Mouse (Mus musculus): Measurements from ENCODE around the gene Cyfip2.

The Cyfip2 gene

GRCm38 (mm10) chr11:46276778-46277177, 35.9 kb downstream of the Cyfip2 start:
- DNase-seq (ENCODE audit: low spot score), result peak; percentile 54

- no peak for DNase-seq (ENCODE audit: low spot score)
These were observed 36.5 kb downstream of the Cyfip2 start for GRCm38 (mm10) chr11:46276168-46276567.

GRCm38 (mm10) chr11:46275302-46275701, 37.4 kb downstream of the Cyfip2 start:
- peak; percentile 88 for DNase-seq (ENCODE audit: low spot score)

GRCm38 (mm10) chr11:46273969-46274368, 38.7 kb downstream of the Cyfip2 start:
- DNase-seq (ENCODE audit: low spot score), result no peak

GRCm38 (mm10) chr11:46272058-46272681, 40.5 kb downstream of the Cyfip2 start:
- DNase-seq (ENCODE audit: low spot score), result no peak

- no peak for DNase-seq (ENCODE audit: low spot score)
These were observed 42.8 kb downstream of the Cyfip2 start for GRCm38 (mm10) chr11:46269893-46270292.

DNA sequence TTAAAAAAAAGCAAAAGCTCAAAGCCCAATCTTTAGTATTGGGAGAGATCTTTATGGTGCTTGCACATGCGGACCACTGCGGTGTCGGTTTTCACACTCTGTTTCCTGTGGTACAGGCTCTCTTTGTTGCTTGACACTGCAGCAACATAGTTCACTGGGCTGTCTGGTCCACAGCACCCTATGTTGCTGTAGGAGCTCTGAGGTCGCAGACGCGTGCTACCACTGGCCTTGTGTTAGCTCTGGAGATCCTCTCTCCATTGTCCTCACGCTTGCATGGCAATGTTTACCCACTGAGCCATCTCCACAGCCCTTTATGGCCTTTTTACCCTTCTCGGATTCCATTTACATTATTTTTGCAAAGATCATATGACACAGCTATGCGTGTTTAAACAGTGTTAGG, 43.3 kb downstream of the Cyfip2 start:
- DNase-seq (ENCODE audit: low spot score), result no peak

GRCm38 (mm10) chr11:46268991-46269390, 43.7 kb downstream of the Cyfip2 start:
- DNase-seq (ENCODE audit: low spot score), result peak; percentile 54

- no peak for DNase-seq (ENCODE audit: low spot score)
These were observed 47.5 kb downstream of the Cyfip2 start for GRCm38 (mm10) chr11:46265031-46265786.

DNA sequence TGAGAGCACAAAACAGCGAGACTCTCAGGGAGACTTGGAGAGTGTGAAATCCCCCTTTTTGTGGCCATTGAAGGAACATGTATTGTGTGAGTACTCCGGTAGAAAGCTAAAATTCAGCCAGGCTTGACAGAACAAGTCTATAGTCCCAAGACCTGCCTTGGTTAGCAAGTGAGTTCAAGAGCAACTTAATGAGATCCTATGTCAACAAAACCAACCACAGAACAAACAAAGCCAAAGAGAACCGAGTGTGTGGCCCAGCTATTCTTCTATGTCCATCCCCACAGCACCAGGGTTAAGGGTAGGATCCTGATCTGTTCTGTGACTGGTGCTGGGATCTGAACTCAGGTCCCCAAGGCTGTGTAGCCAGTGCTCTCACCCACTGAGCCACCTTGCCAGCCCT, 48.1 kb downstream of the Cyfip2 start:
- no peak for DNase-seq (ENCODE audit: low spot score)

- DNase-seq (ENCODE audit: low spot score), result no peak
These were observed 49.4 kb downstream of the Cyfip2 start for GRCm38 (mm10) chr11:46263291-46263690.

DNA sequence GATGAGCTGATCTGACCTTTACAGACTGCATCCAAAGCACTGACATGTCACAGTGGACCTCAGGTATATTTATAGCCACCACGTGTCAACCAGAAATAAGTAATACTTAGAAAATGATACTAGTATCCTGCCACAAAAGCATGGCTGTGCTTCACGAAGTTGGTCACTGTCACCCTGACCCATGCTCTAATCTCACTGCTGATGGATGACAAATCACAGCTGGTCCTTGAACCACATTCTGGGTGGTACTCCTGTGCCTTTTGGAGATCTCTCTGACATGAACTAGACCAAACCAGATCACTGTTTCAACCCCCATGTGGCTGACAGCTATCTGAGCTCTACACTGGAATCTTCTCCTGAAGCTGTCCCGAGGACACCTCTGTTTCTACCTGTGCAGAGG, 49.8 kb downstream of the Cyfip2 start:
- DNase-seq (ENCODE audit: low spot score), result no peak

DNA sequence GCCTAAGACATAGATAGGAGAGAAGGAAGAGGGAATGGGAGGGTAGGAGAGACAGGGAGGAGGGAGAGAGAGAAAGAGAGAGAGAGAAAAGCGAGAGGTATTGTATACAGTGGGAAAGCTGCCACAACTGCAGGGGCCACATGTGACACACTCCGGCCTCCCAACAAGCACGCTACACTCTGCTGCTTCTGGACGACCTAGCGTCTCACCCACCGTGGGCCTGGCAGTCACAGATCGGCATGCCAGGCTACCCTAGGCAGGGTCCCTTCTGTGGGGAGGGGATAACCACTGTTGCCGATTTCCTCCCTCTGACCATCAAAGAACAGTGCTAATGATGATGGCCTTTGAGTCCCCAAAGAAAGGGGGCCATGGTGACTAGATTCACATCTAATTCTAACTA, 53.9 kb downstream of the Cyfip2 start:
- no peak for DNase-seq (ENCODE audit: low spot score)

DNA sequence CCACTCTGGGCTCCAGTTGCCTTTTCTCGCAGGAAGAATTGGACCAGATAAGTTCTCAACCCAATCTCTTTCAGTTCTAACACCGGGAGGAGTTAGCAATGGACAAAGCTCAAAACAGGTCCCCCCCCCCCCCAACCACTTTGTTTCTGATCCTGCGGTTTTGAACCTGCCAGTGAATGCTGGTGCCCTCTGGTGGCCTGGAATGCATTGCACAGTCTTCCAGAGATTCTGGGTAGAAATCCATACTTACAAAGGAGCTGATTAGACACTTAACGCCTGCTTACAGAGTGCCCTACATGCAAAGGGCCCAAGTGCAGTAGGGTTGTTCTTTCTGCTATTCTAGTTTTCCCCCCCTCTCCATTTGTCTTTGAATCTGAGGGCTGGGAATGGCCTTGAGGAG, 54.5 kb downstream of the Cyfip2 start:
- no peak for DNase-seq (ENCODE audit: low spot score)

- no peak for DNase-seq (ENCODE audit: low spot score)
These were observed 57.4 kb downstream of the Cyfip2 start for GRCm38 (mm10) chr11:46255291-46255690.

- peak; percentile 51 for DNase-seq (ENCODE audit: low spot score)
These were observed 60.7 kb downstream of the Cyfip2 start for GRCm38 (mm10) chr11:46251994-46252393.

GRCm38 (mm10) chr11:46248352-46248751, 64.3 kb downstream of the Cyfip2 start:
- DNase-seq (ENCODE audit: low spot score), result no peak

GRCm38 (mm10) chr11:46246393-46246792, 66.3 kb downstream of the Cyfip2 start:
- no peak for DNase-seq (ENCODE audit: low spot score)

DNA sequence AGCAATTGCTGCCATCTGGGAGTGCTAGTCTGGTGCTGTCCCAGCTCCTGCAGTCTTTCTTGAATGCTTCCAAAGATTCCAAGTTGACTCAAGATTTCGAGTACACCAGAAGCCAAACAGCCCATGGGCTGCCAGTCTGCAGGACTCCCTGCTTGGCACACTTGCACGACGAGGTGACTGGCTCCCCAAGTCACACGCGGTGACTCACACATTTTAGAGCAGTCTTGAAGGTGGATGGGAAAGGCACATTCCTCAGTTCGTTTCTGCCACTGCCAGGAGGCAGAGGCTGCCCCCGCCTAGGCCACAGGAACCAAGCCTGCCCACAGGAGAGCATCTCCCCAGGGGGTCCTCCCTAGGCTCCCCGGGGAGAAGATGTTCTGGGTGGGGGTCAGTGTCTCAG, 66.7 kb downstream of the Cyfip2 start:
- no peak for DNase-seq (ENCODE audit: low spot score)

GRCm38 (mm10) chr11:46244731-46245604, 67.7 kb downstream of the Cyfip2 start:
- DNase-seq (ENCODE audit: low spot score), result no peak

DNA sequence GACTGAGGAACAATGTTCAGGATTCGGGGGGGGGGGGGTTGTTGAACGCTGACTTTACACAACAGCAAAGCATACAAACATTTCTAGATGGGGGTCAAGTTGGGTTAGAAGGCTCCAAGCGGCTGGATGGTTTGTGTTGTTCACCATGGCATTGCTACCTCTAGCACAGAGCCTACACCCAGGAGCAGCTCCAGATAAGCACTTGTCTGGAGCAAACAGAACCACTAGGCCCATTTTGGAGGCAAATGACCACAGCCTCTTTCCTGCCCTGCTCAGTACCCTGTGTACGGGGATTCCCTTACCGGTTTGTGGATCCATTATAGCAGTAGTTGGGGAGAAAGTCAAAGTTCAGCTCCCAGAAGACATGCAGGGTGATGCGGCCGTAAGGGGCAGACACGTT, 70.7 kb downstream of the Cyfip2 start:
- no peak for DNase-seq (ENCODE audit: low spot score)

GRCm38 (mm10) chr11:46241150-46241673, 71.4 kb downstream of the Cyfip2 start:
- no peak for DNase-seq (ENCODE audit: low spot score)

DNA sequence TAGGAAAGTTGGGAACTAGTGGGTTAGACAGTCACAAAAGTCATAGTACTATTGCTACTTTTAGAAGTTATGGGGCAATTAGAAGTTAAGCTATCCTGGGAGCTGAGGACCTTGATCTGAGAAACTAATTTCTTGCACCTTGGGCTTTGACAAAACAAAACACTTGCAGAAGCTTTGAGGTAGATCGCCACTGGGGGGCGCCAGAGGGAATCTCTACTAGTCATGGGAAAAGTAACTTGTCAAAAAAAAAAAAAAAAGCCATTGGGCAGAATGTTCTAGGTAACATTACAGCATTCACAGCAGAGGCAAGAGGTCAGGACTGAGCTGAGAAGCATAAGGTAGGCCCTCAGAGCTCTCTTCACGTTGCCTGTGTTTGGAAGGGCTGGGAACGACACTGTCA, 75.7 kb downstream of the Cyfip2 start:
- peak; percentile 66 for DNase-seq (ENCODE audit: low spot score)

All from T-cell, adult 2 months (primary cell).